In genomic region chr4:118015636-118016035, GRCm38 (mm10) we compare ENCODE assay signal across 12 mouse cellular contexts.
DNase-seq lines count a peak whose midpoint lies in the region; ATAC-seq and TF ChIP-seq lines count a peak whose summit lies in the region.
"Had no signal": no experiment of that assay in that cellular context is flagged by ENCODE, and none has a peak within 500 bp of the region (broad histone marks: within the 10 kb centered on the region; RNA-seq: fewer than 3 reads in every experiment).

No protein-coding gene starts in this region.

- H3K4me3 ChIP-seq in heart, postnatal 0 days (ENCODE audit: low read depth, low read length) = no peak overlapping the region
- H3K4me3 ChIP-seq in E14TG2a.4 (replicated peaks; ENCODE audit: low read length) = 0 out of 2 replicates have a peak overlapping the region, but pooled peaks have one; percentile 4
- H3K4me3 ChIP-seq in limb, embryonic 10.5 days = no peak overlapping the region
- H3K4me3 ChIP-seq: embryonic facial prominence, embryonic 12.5 days had no signal

- H3K36me3 ChIP-seq in heart, postnatal 0 days (replicated peaks; ENCODE audit: control insufficient read depth, insufficient read depth, low read length) = peaks cover 4% of the 10 kb centered on the region; the same call in 1 of the 2 replicates
- peaks cover 17% of the 10 kb centered on the region; the same call in 1 of the 2 replicates for H3K36me3 ChIP-seq in E14TG2a.4 (ENCODE audit: insufficient read depth, low read length)
- peaks cover 7% of the 10 kb centered on the region; the same call in 1 of the 2 replicates for H3K36me3 ChIP-seq in limb, embryonic 10.5 days
- H3K36me3 ChIP-seq: embryonic facial prominence, embryonic 12.5 days had no signal

- peak; percentile 21; the same call in 1 of the 2 replicates for ATAC-seq in heart, postnatal 0 days (ENCODE audit: insufficient read depth, low read depth)
- no peak for ATAC-seq in monocyte, adult 5-6 weeks (replicated peaks; ENCODE audit: insufficient number of reproducible peaks, low FRiP score, low TSS enrichment, poor library complexity, severe bottlenecking)
- ATAC-seq: Patski had no signal

- whole genome bisulfite sequencing in heart, postnatal 0 days = 42% methylated on average over 6 of the region's 6 CpGs
- WGBS in limb, embryonic 10.5 days = 39% methylated on average over 6 of the region's 6 CpGs

- no peaks in the 10 kb centered on the region for H3K27me3 ChIP-seq in heart, postnatal 0 days (ENCODE audit: control insufficient read depth, insufficient read depth, low read length)
- H3K27me3 ChIP-seq in E14TG2a.4 (ENCODE audit: insufficient read depth, low read length) = no peaks in the 10 kb centered on the region
- H3K27me3 ChIP-seq in limb, embryonic 10.5 days (ENCODE audit: low read depth, poor library complexity, severe bottlenecking) = no peaks in the 10 kb centered on the region
- H3K27me3 ChIP-seq: embryonic facial prominence, embryonic 12.5 days; Patski had no signal

- peaks cover 12% of the 10 kb centered on the region; the same call in 1 of the 2 replicates for H3K4me1 ChIP-seq in heart, postnatal 0 days (ENCODE audit: control insufficient read depth, insufficient read depth)
- peaks cover 74% of the 10 kb centered on the region for H3K4me1 ChIP-seq in E14TG2a.4 (replicated peaks; ENCODE audit: low read depth, low read length)
- H3K4me1 ChIP-seq in limb, embryonic 10.5 days = peaks cover 36% of the 10 kb centered on the region

- H3K9ac ChIP-seq in heart, postnatal 0 days (replicated peaks; ENCODE audit: low read depth, low read length) = no peak overlapping the region
- H3K9ac ChIP-seq: embryonic facial prominence, embryonic 12.5 days; lung, embryonic 14.5 days had no signal

- TF ChIP-seq EP300 in heart, postnatal 0 days (IDR thresholded peaks at IDR 0.05; ENCODE audit: low read depth) = no peak

- H3K27ac ChIP-seq in heart, postnatal 0 days (ENCODE audit: low read depth) = no peak overlapping the region
- peak overlapping the region; percentile 36; the same call in 1 of the 2 replicates for H3K27ac ChIP-seq in limb, embryonic 10.5 days
- H3K27ac ChIP-seq: embryonic facial prominence, embryonic 12.5 days had no signal

- no peak for DNase-seq in heart, postnatal 0 days (ENCODE audit: low spot score)
- no peak for DNase-seq in heart, adult 9 months (ENCODE audit: low spot score in 2 of 2)
- DNase-seq in brain, adult 2 months (ENCODE audit: low read depth, low spot score) = peak; percentile 73
- no peak for DNase-seq in limb, embryonic 10.5 days (ENCODE audit: low spot score)
- DNase-seq in layer of hippocampus, adult 8-10 months (ENCODE audit: low spot score in 2 of 2) = no peak
- DNase-seq in right cerebral cortex, postnatal 25 days = no peak
- DNase-seq: lung, embryonic 14.5 days; thymus, postnatal 14 days had no signal

- TF ChIP-seq CTCF in heart, postnatal 0 days (IDR thresholded peaks at IDR 0.05; ENCODE audit: low read depth) = no peak
- TF ChIP-seq CTCF in E14TG2a.4 (conservative IDR thresholded peaks at IDR 0.05; ENCODE audit: low read length) = no peak

- H3K4me2 ChIP-seq in heart, postnatal 0 days (ENCODE audit: low read depth, low read length) = no peak overlapping the region
- H3K4me2 ChIP-seq: embryonic facial prominence, embryonic 12.5 days; lung, embryonic 14.5 days had no signal

- H3K9me3 ChIP-seq in heart, postnatal 0 days (replicated peaks; ENCODE audit: control insufficient read depth, low read length) = no peaks in the 10 kb centered on the region
- no peaks in the 10 kb centered on the region for H3K9me3 ChIP-seq in E14TG2a.4 (ENCODE audit: low read length)
- no peaks in the 10 kb centered on the region for H3K9me3 ChIP-seq in limb, embryonic 10.5 days (replicated peaks)
- H3K9me3 ChIP-seq: embryonic facial prominence, embryonic 12.5 days had no signal
